Mouse (Mus musculus) limb, embryonic 13.5 days (tissue): ENCODE results near the gene Pxdn. TPM values are rescaled to one million over a fixed set of nuclear protein-coding genes. Genes with fewer than 3 reads are reported as not detected.

Experiments
- ATAC-seq: fragments of 200-750 bp; cut with Nextera tagmentation; 2 replicates; pipeline ENCODE4 v1.8.0; 2017; ENCODE audit warnings: low read depth, moderate number of reproducible peaks, moderate TSS enrichment; ENCODE audit not compliant: low FRiP score
- H3K27ac ChIP-seq: fragments of 300-500 bp; sonication (generic); 2 replicates; pipeline ENCODE4 v1.5.1; 2015; ENCODE audit warnings: inconsistent platforms, mild to moderate bottlenecking, moderate library complexity
- H3K27me3 ChIP-seq: fragments of 300-500 bp; sonication (generic); 2 replicates; pipeline ENCODE4 v1.6.1; 2015; ENCODE audit warnings: mild to moderate bottlenecking, inconsistent platforms
- H3K36me3 ChIP-seq: fragments of 300-500 bp; sonication (generic); 2 replicates; pipeline ENCODE4 v1.6.1; 2015; ENCODE audit warnings: inconsistent platforms, mild to moderate bottlenecking, moderate library complexity
- H3K4me1 ChIP-seq: fragments of 300-500 bp; sonication (generic); 2 replicates; pipeline ENCODE4 v1.6.1; 2015; ENCODE audit warnings: inconsistent platforms
- H3K4me2 ChIP-seq: fragments of 300-500 bp; sonication (generic); replicated peaks from 2 replicates; pipeline ENCODE4 v1.6.1; 2015; ENCODE audit warnings: inconsistent platforms, mild to moderate bottlenecking, moderate library complexity
- H3K4me3 ChIP-seq: fragments of 300-500 bp; sonication (generic); 2 replicates; pipeline ENCODE4 v1.5.1; 2015; ENCODE audit warnings: moderate library complexity, mild to moderate bottlenecking, inconsistent platforms
- H3K9ac ChIP-seq: fragments of 300-500 bp; sonication (generic); 2 replicates; pipeline ENCODE4 v1.6.1; 2015; ENCODE audit warnings: mild to moderate bottlenecking, inconsistent platforms
- H3K9me3 ChIP-seq: fragments of 300-500 bp; sonication (generic); 2 replicates; pipeline ENCODE4 v1.6.1; 2016; ENCODE audit warnings: inconsistent platforms
- WGBS: fragments of 180-500 bp; shearing (Covaris S2); methylation state at CpG from one replicate; pipeline ENCODE4 v1.1.7; 2015; 5-methylcytosine and 5-hydroxymethylcytosine counted together
- polyA plus RNA-seq: library from polyadenylated mRNA; unstranded; fragments of >200 nt; fragmentation: Nextera tagmentation; extraction: Ambion mirVana; gene quantifications from 2 replicates; pipeline ENCODE4 v1.2.1, GENCODE M21; 2015

Pxdn gene
- polyA plus RNA-seq, 1 experiment from 2014 or later = 143 TPM

DNA sequence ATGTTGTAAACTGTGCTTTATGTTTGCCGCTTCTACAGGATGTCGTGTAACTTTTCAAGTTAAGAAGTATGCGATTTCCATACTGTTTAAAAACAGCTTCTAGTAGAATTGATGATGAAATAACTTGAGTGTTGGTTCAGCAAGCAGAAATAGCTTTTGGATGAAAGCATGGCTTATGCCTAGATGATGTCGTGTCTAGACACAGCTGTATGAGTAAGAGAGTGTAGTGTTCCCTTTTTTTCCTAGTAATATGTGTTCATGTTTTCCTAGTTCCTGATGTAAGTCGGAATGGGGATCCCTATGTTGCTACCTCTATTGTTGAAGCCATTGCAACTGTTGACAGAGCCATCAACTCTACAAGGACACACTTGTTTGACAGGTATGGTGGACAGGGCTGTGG is 61.5 kb downstream of the Pxdn start:
- H3K9ac ChIP-seq = no peak overlapping the region
- no peak for ATAC-seq
- H3K4me1 ChIP-seq = no peaks in the 10 kb centered on the region
- 0 out of 2 replicates have a peak overlapping the region, but pooled peaks have one; percentile 11 for H3K27ac ChIP-seq
- H3K36me3 ChIP-seq = peaks cover 98% of the 10 kb centered on the region
- no peak overlapping the region for H3K4me3 ChIP-seq
- H3K9me3 ChIP-seq = no peaks in the 10 kb centered on the region
- 82% methylated on average over 5 of the region's 5 CpGs for WGBS
- no peaks in the 10 kb centered on the region for H3K27me3 ChIP-seq
- H3K4me2 ChIP-seq = no peak overlapping the region

GRCm38 (mm10) chr12:30001951-30002350 is 64.5 kb downstream of the Pxdn start:
- no peak overlapping the region for H3K4me2 ChIP-seq
- no peak overlapping the region for H3K9ac ChIP-seq
- ATAC-seq = no peak
- 97% methylated on average over 16 of the region's 16 CpGs for WGBS
- no peaks in the 10 kb centered on the region for H3K9me3 ChIP-seq
- no peak overlapping the region for H3K27ac ChIP-seq
- no peaks in the 10 kb centered on the region for H3K4me1 ChIP-seq
- H3K36me3 ChIP-seq = peaks cover 93% of the 10 kb centered on the region
- no peak overlapping the region for H3K4me3 ChIP-seq
- no peaks in the 10 kb centered on the region for H3K27me3 ChIP-seq

DNA sequence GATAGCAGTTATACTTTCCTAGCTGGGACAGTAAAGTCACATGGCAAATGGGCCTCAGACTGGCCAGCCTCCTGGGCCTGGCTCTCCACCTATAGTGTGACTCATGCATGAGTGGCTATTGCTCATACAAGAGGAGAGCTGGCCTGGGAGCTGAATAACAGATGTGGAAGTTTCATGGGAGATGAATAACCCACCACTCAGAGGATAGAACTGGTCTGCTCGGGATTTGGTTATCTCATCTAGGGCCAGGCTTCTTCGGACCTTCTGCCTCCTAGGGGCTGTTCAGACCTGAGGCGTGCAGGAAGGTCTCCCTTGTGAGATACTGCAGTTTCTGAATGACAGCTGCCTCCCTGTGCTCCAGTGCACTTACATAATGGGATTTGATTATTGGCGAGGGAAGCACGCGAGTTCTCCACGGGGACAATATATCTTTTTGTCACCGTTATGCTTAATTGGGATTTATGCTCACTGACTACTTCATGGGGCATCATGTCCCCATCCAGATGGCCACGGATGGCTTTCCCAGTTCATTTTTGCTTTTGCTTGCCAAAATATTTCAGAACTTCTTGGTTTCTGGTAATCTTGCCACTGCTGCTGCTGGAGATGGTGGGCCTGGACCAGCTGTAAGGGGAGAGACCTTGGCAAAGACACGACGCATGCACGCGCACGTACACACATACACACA is 66.4 kb downstream of the Pxdn start:
- Histone ChIP-seq H3K36me3 (peaks cover 93% of the 10 kb centered on the region), H3K4me3 (no peak overlapping the region), H3K27me3 (no peaks in the 10 kb centered on the region), H3K4me2 (no peak overlapping the region), H3K9ac (no peak overlapping the region), H3K4me1 (no peaks in the 10 kb centered on the region), H3K9me3 (no peaks in the 10 kb centered on the region), H3K27ac (no peak overlapping the region; the same call in 1 of the 2 replicates)
- no peak for ATAC-seq
- WGBS = 87% methylated on average over 14 of the region's 14 CpGs

- Histone ChIP-seq H3K27me3 (no peaks in the 10 kb centered on the region), H3K9me3 (no peaks in the 10 kb centered on the region), H3K36me3 (peaks cover 93% of the 10 kb centered on the region), H3K4me3 (no peak overlapping the region), H3K9ac (no peak overlapping the region), H3K27ac (no peak overlapping the region; the same call in 1 of the 2 replicates), H3K4me2 (no peak overlapping the region), H3K4me1 (no peaks in the 10 kb centered on the region)
- no peak; the same call in 1 of the 2 replicates for ATAC-seq
- WGBS = 81% methylated on average over 5 of the region's 5 CpGs
These were observed 66.9 kb downstream of the Pxdn start for GRCm38 (mm10) chr12:30004365-30004723.

DNA sequence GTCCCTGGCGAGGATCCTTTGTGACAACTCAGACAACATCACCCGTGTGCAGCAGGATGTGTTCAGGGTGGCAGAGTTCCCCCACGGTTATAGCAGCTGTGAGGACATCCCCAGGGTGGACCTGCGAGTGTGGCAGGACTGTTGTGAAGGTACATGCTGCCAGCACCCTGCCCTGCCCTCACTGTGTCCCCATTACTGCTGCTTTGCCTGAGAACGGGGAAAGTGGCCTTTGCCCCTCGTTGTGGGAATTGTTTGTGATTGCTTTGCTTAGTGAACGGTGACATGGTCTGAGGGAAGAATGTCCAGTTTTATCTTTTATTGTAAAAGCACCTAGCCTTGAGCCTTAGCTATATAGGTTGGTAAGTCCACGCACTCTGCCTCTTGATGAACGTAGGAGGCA is 69.2 kb downstream of the Pxdn start:
- WGBS = 88% methylated on average over 9 of the region's 9 CpGs
- H3K9me3 ChIP-seq = no peaks in the 10 kb centered on the region
- no peak overlapping the region for H3K27ac ChIP-seq

GRCm38 (mm10) chr12:30008741-30009140 is 71.3 kb downstream of the Pxdn start:
- Histone ChIP-seq H3K9ac (no peak overlapping the region), H3K9me3 (no peaks in the 10 kb centered on the region), H3K27me3 (no peaks in the 10 kb centered on the region), H3K27ac (no peak overlapping the region), H3K4me3 (no peak overlapping the region), H3K36me3 (peaks cover 91% of the 10 kb centered on the region), H3K4me2 (no peak overlapping the region), H3K4me1 (no peaks in the 10 kb centered on the region)
- WGBS = 91% methylated on average over 5 of the region's 5 CpGs
- ATAC-seq = no peak

More for the DNA sequence above, 69.2 kb downstream of the Pxdn start:
- Histone ChIP-seq H3K4me3 (no peak overlapping the region), H3K27me3 (no peaks in the 10 kb centered on the region), H3K4me1 (no peaks in the 10 kb centered on the region), H3K4me2 (no peak overlapping the region), H3K36me3 (peaks cover 91% of the 10 kb centered on the region), H3K9ac (no peak overlapping the region)
- no peak for ATAC-seq

- no peak overlapping the region for H3K4me3 ChIP-seq
- WGBS = 90% methylated on average over 9 of the region's 9 CpGs
These were observed 78.1 kb downstream of the Pxdn start for GRCm38 (mm10) chr12:30015501-30015900.

GRCm38 (mm10) chr12:30017131-30017530 is 79.7 kb downstream of the Pxdn start:
- Histone ChIP-seq H3K4me2 (no peak overlapping the region), H3K27me3 (no peaks in the 10 kb centered on the region), H3K27ac (no peak overlapping the region), H3K4me1 (no peaks in the 10 kb centered on the region), H3K36me3 (peaks cover 80% of the 10 kb centered on the region), H3K9me3 (no peaks in the 10 kb centered on the region), H3K4me3 (no peak overlapping the region), H3K9ac (no peak overlapping the region)
- ATAC-seq = no peak
- WGBS = 92% methylated on average over 3 of the region's 3 CpGs

More at GRCm38 (mm10) chr12:30015501-30015900, 78.1 kb downstream of the Pxdn start:
- Histone ChIP-seq H3K36me3 (peaks cover 92% of the 10 kb centered on the region), H3K9ac (no peak overlapping the region), H3K9me3 (no peaks in the 10 kb centered on the region), H3K4me2 (no peak overlapping the region), H3K27ac (no peak overlapping the region), H3K27me3 (no peaks in the 10 kb centered on the region), H3K4me1 (no peaks in the 10 kb centered on the region)
- ATAC-seq = no peak

GRCm38 (mm10) chr12:30020447-30020846 is 83.0 kb downstream of the Pxdn start:
- H3K27me3 ChIP-seq = no peaks in the 10 kb centered on the region
- no peaks in the 10 kb centered on the region for H3K4me1 ChIP-seq
- no peak overlapping the region for H3K4me3 ChIP-seq
- H3K27ac ChIP-seq = no peak overlapping the region
- peaks cover 52% of the 10 kb centered on the region for H3K36me3 ChIP-seq
- no peak overlapping the region for H3K4me2 ChIP-seq
- H3K9ac ChIP-seq = no peak overlapping the region
- ATAC-seq = no peak
- H3K9me3 ChIP-seq = no peaks in the 10 kb centered on the region

- Histone ChIP-seq H3K27ac (no peak overlapping the region), H3K4me3 (no peak overlapping the region), H3K36me3 (peaks cover 23% of the 10 kb centered on the region), H3K9me3 (no peaks in the 10 kb centered on the region), H3K4me1 (no peaks in the 10 kb centered on the region), H3K9ac (no peak overlapping the region), H3K4me2 (no peak overlapping the region), H3K27me3 (no peaks in the 10 kb centered on the region)
- WGBS = 48% methylated on average over 3 of the region's 3 CpGs
- ATAC-seq = no peak
These were observed 86.1 kb downstream of the Pxdn start for GRCm38 (mm10) chr12:30023491-30023890.

GRCm38 (mm10) chr12:30024264-30024825 is 86.9 kb downstream of the Pxdn start:
- ATAC-seq = no peak
- 58% methylated on average over 2 of the region's 2 CpGs for WGBS
- no peak overlapping the region for H3K4me3 ChIP-seq

GRCm38 (mm10) chr12:30027721-30028340 is 90.4 kb downstream of the Pxdn start:
- Histone ChIP-seq H3K27ac (no peak overlapping the region), H3K36me3 (0 out of 2 replicates have a peak, but pooled peaks cover 1% of the 10 kb centered on the region), H3K9ac (no peak overlapping the region), H3K9me3 (no peaks in the 10 kb centered on the region), H3K4me2 (no peak overlapping the region), H3K4me3 (no peak overlapping the region), H3K4me1 (no peaks in the 10 kb centered on the region), H3K27me3 (no peaks in the 10 kb centered on the region)
- 60% methylated on average over 3 of the region's 3 CpGs for WGBS
- ATAC-seq = no peak

More at GRCm38 (mm10) chr12:30024264-30024825, 86.9 kb downstream of the Pxdn start:
- Histone ChIP-seq H3K9ac (no peak overlapping the region), H3K4me2 (no peak overlapping the region), H3K27ac (no peak overlapping the region), H3K4me1 (no peaks in the 10 kb centered on the region), H3K36me3 (peaks cover 15% of the 10 kb centered on the region), H3K9me3 (no peaks in the 10 kb centered on the region), H3K27me3 (no peaks in the 10 kb centered on the region)
